Mouse (Mus musculus): ENCODE measurements at regions not wholly inside any gene's neighbourhood (a gene's known extent, or its start where the extent isn't known, plus 50 kb on each side); places are given as distances from the start of the nearest gene placed in this dataset.

GRCm38 (mm10) chr17:45341573-45341972 lies 92.0 kb downstream of the Cdc5l start:
- in situ Hi-C loops (cut with MboI; ENCODE audit: low sequenced_read_pairs) = no loop called here

- in situ Hi-C loops (cut with MboI; ENCODE audit: low sequenced_read_pairs) = no loop called here
Observed at GRCm38 (mm10) chr17:45340851-45341250, 92.7 kb downstream of the Cdc5l start.

- in situ Hi-C loops (cut with MboI; ENCODE audit: low sequenced_read_pairs) = no loop called here
Observed at GRCm38 (mm10) chr17:45339226-45339625, 94.3 kb downstream of the Cdc5l start.

- in situ Hi-C loops (cut with MboI; ENCODE audit: low sequenced_read_pairs) = no loop called here
Observed at GRCm38 (mm10) chr17:45338086-45338485, 95.5 kb downstream of the Cdc5l start.

GRCm38 (mm10) chr17:45335586-45336151 lies 97.9 kb downstream of the Cdc5l start:
- in situ Hi-C loops (cut with MboI; ENCODE audit: low sequenced_read_pairs) = no loop called here

GRCm38 (mm10) chr17:45334732-45335381 lies 98.7 kb downstream of the Cdc5l start:
- in situ Hi-C loops (cut with MboI; ENCODE audit: low sequenced_read_pairs) = no loop called here

- in situ Hi-C loops (cut with MboI; ENCODE audit: low sequenced_read_pairs) = no loop called here
Observed at GRCm38 (mm10) chr17:45332321-45332720, 101.2 kb downstream of the Cdc5l start.

- in situ Hi-C loops (cut with MboI; ENCODE audit: low sequenced_read_pairs) = no loop called here
Observed at GRCm38 (mm10) chr17:45329241-45329640, 104.3 kb downstream of the Cdc5l start.

- in situ Hi-C loops (cut with MboI; ENCODE audit: low sequenced_read_pairs) = no loop called here
Observed at GRCm38 (mm10) chr17:45326726-45327125, 106.8 kb downstream of the Cdc5l start.

GRCm38 (mm10) chr17:45326173-45326572 lies 107.4 kb downstream of the Cdc5l start:
- in situ Hi-C loops (cut with MboI; ENCODE audit: low sequenced_read_pairs) = no loop called here

- in situ Hi-C loops (cut with MboI; ENCODE audit: low sequenced_read_pairs) = no loop called here
Observed at GRCm38 (mm10) chr17:45322842-45323241, 110.7 kb downstream of the Cdc5l start.

GRCm38 (mm10) chr17:45320074-45320473 lies 113.5 kb downstream of the Cdc5l start:
- in situ Hi-C loops (cut with MboI; ENCODE audit: low sequenced_read_pairs) = no loop called here

- in situ Hi-C loops (cut with MboI; ENCODE audit: low sequenced_read_pairs) = no loop called here
Observed at GRCm38 (mm10) chr17:45318211-45319076, 115.1 kb downstream of the Cdc5l start.

GRCm38 (mm10) chr17:45312510-45313266 lies 120.8 kb downstream of the Cdc5l start:
- in situ Hi-C loops (cut with MboI; ENCODE audit: low sequenced_read_pairs) = no loop called here

- in situ Hi-C loops (cut with MboI; ENCODE audit: low sequenced_read_pairs) = no loop called here
Observed at GRCm38 (mm10) chr17:45306506-45306905, 127.0 kb downstream of the Cdc5l start.

GRCm38 (mm10) chr17:45303183-45303582 lies 130.4 kb downstream of the Cdc5l start:
- in situ Hi-C loops (cut with MboI; ENCODE audit: low sequenced_read_pairs) = no loop called here

GRCm38 (mm10) chr17:45298355-45298754 lies 135.2 kb downstream of the Cdc5l start:
- in situ Hi-C loops (cut with MboI; ENCODE audit: low sequenced_read_pairs) = no loop called here

- in situ Hi-C loops (cut with MboI; ENCODE audit: low sequenced_read_pairs) = no loop called here
Observed at GRCm38 (mm10) chr17:45297860-45298259, 135.7 kb downstream of the Cdc5l start.

- in situ Hi-C loops (cut with MboI; ENCODE audit: low sequenced_read_pairs) = no loop called here
Observed at GRCm38 (mm10) chr17:45296363-45296762, 137.2 kb downstream of the Cdc5l start.

- in situ Hi-C loops (cut with MboI; ENCODE audit: low sequenced_read_pairs) = no loop called here
Observed at GRCm38 (mm10) chr17:45294886-45295285, 138.7 kb downstream of the Cdc5l start.

- in situ Hi-C loops (cut with MboI; ENCODE audit: low sequenced_read_pairs) = no loop called here
Observed at GRCm38 (mm10) chr17:45294256-45294865, 139.2 kb downstream of the Cdc5l start.
